Mouse (Mus musculus) neural tube, embryonic 15.5 days (tissue): ENCODE data around the gene Tmem109. TPM values are rescaled to one million over a fixed set of nuclear protein-coding genes. Genes with fewer than 3 reads are reported as not detected.

ENCODE experiments used
- ATAC-seq: fragments of 200-750 bp; cut with Nextera tagmentation; 2 replicates; pipeline ENCODE4 v1.8.0; 2017; ENCODE audit warnings: mild to moderate bottlenecking, moderate TSS enrichment, moderate library complexity; ENCODE audit not compliant: low FRiP score
- H3K27ac ChIP-seq: fragments of 300-500 bp; sonication (generic); replicated peaks from 2 replicates; pipeline ENCODE4 v1.5.1; 2015; ENCODE audit warnings: mild to moderate bottlenecking, inconsistent platforms
- H3K27me3 ChIP-seq: fragments of 300-500 bp; sonication (generic); replicated peaks from 2 replicates; pipeline ENCODE4 v1.6.1; 2015; ENCODE audit warnings: inconsistent platforms
- H3K36me3 ChIP-seq: fragments of 300-500 bp; sonication (generic); 2 replicates; pipeline ENCODE4 v1.6.1; 2015; ENCODE audit warnings: inconsistent platforms
- H3K4me1 ChIP-seq: fragments of 300-500 bp; sonication (generic); 2 replicates; pipeline ENCODE4 v1.6.1; 2015; ENCODE audit warnings: inconsistent platforms
- H3K4me2 ChIP-seq: fragments of 300-500 bp; sonication (generic); 2 replicates; pipeline ENCODE4 v1.6.1; 2015; ENCODE audit warnings: inconsistent platforms, mild to moderate bottlenecking, moderate library complexity
- H3K4me3 ChIP-seq: fragments of 300-500 bp; sonication (generic); replicated peaks from 2 replicates; pipeline ENCODE4 v1.5.1; 2015; ENCODE audit warnings: mild to moderate bottlenecking, inconsistent platforms
- H3K9ac ChIP-seq: fragments of 300-500 bp; sonication (generic); replicated peaks from 2 replicates; pipeline ENCODE4 v1.6.1; 2015; ENCODE audit warnings: mild to moderate bottlenecking, inconsistent platforms
- H3K9me3 ChIP-seq: fragments of 300-500 bp; sonication (generic); replicated peaks from 2 replicates; pipeline ENCODE4 v1.6.1; 2016; ENCODE audit warnings: inconsistent platforms
- WGBS: fragments of 180-500 bp; shearing (Covaris S2); methylation state at CpG from one replicate; pipeline ENCODE4 v1.1.7; 2015; ENCODE audit warnings: mixed read lengths; 5-methylcytosine and 5-hydroxymethylcytosine counted together
- polyA plus RNA-seq: library from polyadenylated mRNA; unstranded; fragments of >200 nt; fragmentation: Nextera tagmentation; extraction: Ambion mirVana; gene quantifications from 2 replicates; pipeline ENCODE4 v1.2.1, GENCODE M21; 2015

Tmem109 gene
- 44.5 and 53.6 TPM in 2 replicates for polyA plus RNA-seq

- peak within 1 kb of the TSS; percentile 64 for H3K9ac ChIP-seq
- no peaks in the 10 kb centered on the region for H3K9me3 ChIP-seq
- H3K4me3 ChIP-seq, result peak within 1 kb of the TSS; percentile 73
- H3K4me1 ChIP-seq, result peaks cover 23% of the 10 kb centered on the region
- H3K4me2 ChIP-seq, result peak within 1 kb of the TSS; percentile 94
- no peaks in the 10 kb centered on the region for H3K36me3 ChIP-seq
- ATAC-seq, result peak; percentile 94
- under 1% methylated on average over 49 of the region's 49 CpGs for WGBS
- H3K27ac ChIP-seq, result peak within 1 kb of the TSS; percentile 95
- H3K27me3 ChIP-seq, result no peaks in the 10 kb centered on the region
Observed at GRCm38 (mm10) chr19:10881426-10882154, at the start of gene Tmem109. Tmem109 (minus strand) TSS chr19:10882001.

GRCm38 (mm10) chr19:10930641-10931040, 48.8 kb upstream of the Tmem109 start:
- Histone ChIP-seq H3K9me3 (no peaks in the 10 kb centered on the region), H3K9ac (no peak overlapping the region), H3K27ac (no peak overlapping the region), H3K4me1 (0 out of 2 replicates have a peak, but pooled peaks cover 2% of the 10 kb centered on the region), H3K4me2 (no peak overlapping the region), H3K4me3 (no peak overlapping the region), H3K36me3 (no peaks in the 10 kb centered on the region), H3K27me3 (no peaks in the 10 kb centered on the region)
- 91% methylated on average over 2 of the region's 2 CpGs for WGBS
- ATAC-seq, result no peak

- Histone ChIP-seq H3K4me1 (0 out of 2 replicates have a peak, but pooled peaks cover 2% of the 10 kb centered on the region), H3K4me3 (no peak overlapping the region), H3K9ac (no peak overlapping the region), H3K9me3 (no peaks in the 10 kb centered on the region), H3K27ac (peak overlapping the region; percentile 28), H3K36me3 (no peaks in the 10 kb centered on the region), H3K27me3 (no peaks in the 10 kb centered on the region), H3K4me2 (no peak overlapping the region)
- ATAC-seq, result no peak
- WGBS, result 32% methylated on average over 4 of the region's 4 CpGs
Observed at GRCm38 (mm10) chr19:10926666-10927065, 44.9 kb upstream of the Tmem109 start.

GRCm38 (mm10) chr19:10926123-10926621, 44.4 kb upstream of the Tmem109 start:
- H3K4me1 ChIP-seq, result 0 out of 2 replicates have a peak, but pooled peaks cover 2% of the 10 kb centered on the region
- no peaks in the 10 kb centered on the region for H3K27me3 ChIP-seq
- ATAC-seq, result peak; percentile 41; the same call in 1 of the 2 replicates
- H3K4me3 ChIP-seq, result no peak overlapping the region
- peak overlapping the region; percentile 28 for H3K27ac ChIP-seq
- no peak overlapping the region for H3K9ac ChIP-seq
- H3K4me2 ChIP-seq, result no peak overlapping the region
- no peaks in the 10 kb centered on the region for H3K36me3 ChIP-seq
- 3% methylated on average over 6 of the region's 6 CpGs for WGBS
- H3K9me3 ChIP-seq, result no peaks in the 10 kb centered on the region

DNA sequence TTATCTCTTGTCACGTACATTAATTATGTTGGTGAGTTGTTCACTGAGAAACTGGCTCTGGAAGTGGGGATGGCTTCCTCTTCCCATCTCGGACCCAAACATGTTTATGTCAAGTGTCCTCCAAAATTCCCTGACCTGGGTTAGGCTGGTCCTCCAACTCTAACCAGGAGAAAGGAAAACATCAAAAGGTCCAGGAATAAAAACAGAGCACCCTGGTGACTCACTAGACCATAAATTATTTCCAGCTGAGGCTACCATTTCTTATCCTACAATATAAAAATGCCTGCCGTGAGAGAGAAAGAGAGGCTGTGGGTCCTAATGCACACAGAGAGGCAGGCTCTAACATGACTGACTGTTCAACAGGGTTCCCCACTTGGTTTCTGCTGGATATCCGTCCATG, 42.4 kb upstream of the Tmem109 start:
- Histone ChIP-seq H3K27ac (no peak overlapping the region), H3K9me3 (no peaks in the 10 kb centered on the region), H3K36me3 (no peaks in the 10 kb centered on the region), H3K4me2 (no peak overlapping the region), H3K4me1 (0 out of 2 replicates have a peak, but pooled peaks cover 2% of the 10 kb centered on the region), H3K27me3 (no peaks in the 10 kb centered on the region), H3K9ac (no peak overlapping the region), H3K4me3 (no peak overlapping the region)
- no peak for ATAC-seq
- 45% methylated on average over 4 of the region's 4 CpGs for WGBS

DNA sequence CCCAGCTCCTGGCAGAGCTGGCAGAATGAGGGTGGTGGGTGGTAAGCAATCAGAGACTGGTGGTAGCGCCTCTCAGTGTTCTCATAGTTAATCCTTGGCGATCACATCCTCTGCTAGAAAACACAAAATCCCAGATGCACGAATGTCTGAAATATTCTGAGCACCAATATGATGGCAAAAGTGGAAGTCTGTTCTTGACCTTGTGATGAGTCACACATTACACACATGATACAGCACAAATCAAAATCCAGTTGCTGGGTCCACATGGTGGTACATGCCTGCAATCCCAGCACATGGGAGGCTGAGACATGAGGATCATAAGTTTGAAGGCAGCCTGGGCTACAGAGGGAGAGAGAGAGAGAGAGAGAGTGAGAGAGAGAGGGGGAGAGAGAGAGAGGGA, 39.3 kb upstream of the Tmem109 start:
- Histone ChIP-seq H3K27me3 (no peaks in the 10 kb centered on the region), H3K36me3 (no peaks in the 10 kb centered on the region), H3K27ac (no peak overlapping the region), H3K9me3 (no peaks in the 10 kb centered on the region), H3K4me3 (no peak overlapping the region), H3K9ac (no peak overlapping the region), H3K4me1 (no peaks in the 10 kb centered on the region), H3K4me2 (no peak overlapping the region)
- 87% methylated on average over 3 of the region's 3 CpGs for WGBS
- ATAC-seq, result no peak

GRCm38 (mm10) chr19:10920532-10920931, 38.7 kb upstream of the Tmem109 start, which contains the start of gene Zp1:
Zp1 (minus strand) TSS chr19:10920632.
- Histone ChIP-seq H3K4me3 (no peak within 1 kb of the TSS), H3K4me1 (no peaks in the 10 kb centered on the region), H3K36me3 (no peaks in the 10 kb centered on the region), H3K9me3 (no peaks in the 10 kb centered on the region), H3K4me2 (no peak within 1 kb of the TSS), H3K27me3 (no peaks in the 10 kb centered on the region), H3K27ac (no peak within 1 kb of the TSS), H3K9ac (no peak within 1 kb of the TSS)
- ATAC-seq, result no peak
- 80% methylated on average over 2 of the region's 2 CpGs for WGBS

GRCm38 (mm10) chr19:10918321-10918991, 36.7 kb upstream of the Tmem109 start:
- H3K4me2 ChIP-seq, result no peak overlapping the region
- H3K9ac ChIP-seq, result no peak overlapping the region
- H3K36me3 ChIP-seq, result no peaks in the 10 kb centered on the region
- H3K27me3 ChIP-seq, result no peaks in the 10 kb centered on the region
- peak; percentile 71 for ATAC-seq
- H3K9me3 ChIP-seq, result no peaks in the 10 kb centered on the region
- WGBS, result 90% methylated on average over 10 of the region's 10 CpGs
- no peaks in the 10 kb centered on the region for H3K4me1 ChIP-seq
- no peak overlapping the region for H3K27ac ChIP-seq
- H3K4me3 ChIP-seq, result no peak overlapping the region

- no peak overlapping the region for H3K9ac ChIP-seq
- WGBS, result 63% methylated on average over 5 of the region's 5 CpGs
- H3K36me3 ChIP-seq, result no peaks in the 10 kb centered on the region
- no peaks in the 10 kb centered on the region for H3K27me3 ChIP-seq
- no peaks in the 10 kb centered on the region for H3K4me1 ChIP-seq
- no peak overlapping the region for H3K27ac ChIP-seq
- no peak for ATAC-seq
- no peaks in the 10 kb centered on the region for H3K9me3 ChIP-seq
- no peak overlapping the region for H3K4me3 ChIP-seq
- H3K4me2 ChIP-seq, result no peak overlapping the region
Observed at GRCm38 (mm10) chr19:10916506-10916905, 34.7 kb upstream of the Tmem109 start.

- Histone ChIP-seq H3K4me3 (no peak overlapping the region), H3K9ac (no peak overlapping the region), H3K36me3 (no peaks in the 10 kb centered on the region), H3K27ac (no peak overlapping the region), H3K4me1 (no peaks in the 10 kb centered on the region), H3K27me3 (no peaks in the 10 kb centered on the region), H3K9me3 (no peaks in the 10 kb centered on the region), H3K4me2 (no peak overlapping the region)
- ATAC-seq, result no peak
- 93% methylated on average over 2 of the region's 2 CpGs for WGBS
Observed at GRCm38 (mm10) chr19:10914870-10915269, 33.1 kb upstream of the Tmem109 start.

- Histone ChIP-seq H3K4me3 (no peak overlapping the region), H3K4me1 (no peaks in the 10 kb centered on the region), H3K4me2 (no peak overlapping the region), H3K9ac (no peak overlapping the region), H3K9me3 (no peaks in the 10 kb centered on the region), H3K27me3 (no peaks in the 10 kb centered on the region), H3K27ac (no peak overlapping the region), H3K36me3 (no peaks in the 10 kb centered on the region; the same call in 1 of the 2 replicates)
- 76% methylated on average over 7 of the region's 7 CpGs for WGBS
- ATAC-seq, result no peak
Observed at GRCm38 (mm10) chr19:10914291-10914690, 32.5 kb upstream of the Tmem109 start.
